Mouse (Mus musculus) liver, embryonic 14.5 days (tissue): ENCODE measurements at regions not wholly inside any gene's neighbourhood (a gene's known extent, or its start where the extent isn't known, plus 50 kb on each side); places are given as distances from the start of the nearest gene placed in this dataset.

ENCODE experiments used
- CTCF ChIP-seq: IDR thresholded peaks from 2 replicates; pipeline ENCODE4 v1.5.1; 2016; ENCODE audit warnings: antibody characterized with exemption, low read depth, control low read depth
- EP300 ChIP-seq: IDR thresholded peaks from 2 replicates; pipeline ENCODE4 v1.6.1; 2016; ENCODE audit warnings: antibody characterized with exemption, low read depth

DNA sequence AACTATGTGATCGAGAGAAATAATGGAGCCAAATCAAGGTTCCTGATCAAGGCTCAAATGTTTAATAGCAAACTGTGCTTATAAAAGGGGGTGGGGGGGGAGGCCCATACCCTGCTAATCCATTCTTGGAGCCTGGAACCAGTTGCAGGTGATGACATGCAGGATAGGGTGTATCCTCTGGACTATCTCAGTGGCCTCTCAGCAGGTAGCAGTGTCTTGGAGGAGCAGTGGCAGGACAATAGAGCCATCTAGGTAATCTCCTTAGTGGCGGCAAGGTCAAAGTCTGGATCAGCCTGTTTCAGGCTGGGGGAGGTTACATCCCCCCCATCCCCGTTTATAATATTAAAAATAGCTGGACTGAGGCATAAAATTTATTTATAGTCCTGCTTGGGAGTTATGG, 217.0 kb downstream of the Tbl1xr1 start:
- no peak for TF ChIP-seq CTCF
- no peak for TF ChIP-seq EP300
